Mouse (Mus musculus) brain, embryonic 18.5 days (tissue): ENCODE results near the gene Bst1.

ENCODE experiments used
- DNase-seq: peaks from one replicate; pipeline ENCODE4 v3.0.0-alpha.2; 2012; ENCODE audit warnings: low read depth, low spot score

The Bst1 gene

GRCm38 (mm10) chr5:43855769-43856168, 37.1 kb downstream of the Bst1 start:
- no peak for DNase-seq

- no peak for DNase-seq
Observed at GRCm38 (mm10) chr5:43859663-43860062, 41.0 kb downstream of the Bst1 start.

GRCm38 (mm10) chr5:43860096-43860495, 41.4 kb downstream of the Bst1 start:
- DNase-seq = no peak

- no peak for DNase-seq
Observed at GRCm38 (mm10) chr5:43860670-43861431, 42.2 kb downstream of the Bst1 start.

- no peak for DNase-seq
Observed at GRCm38 (mm10) chr5:43863642-43864041, 45.0 kb downstream of the Bst1 start.

GRCm38 (mm10) chr5:43865316-43865715, 46.6 kb downstream of the Bst1 start:
- DNase-seq = no peak

GRCm38 (mm10) chr5:43868253-43868652, 49.6 kb downstream of the Bst1 start, which contains the start of gene Cd38:
Cd38 (plus strand) TSS chr5:43868553.
- DNase-seq = no peak

GRCm38 (mm10) chr5:43868711-43869600, 50.3 kb downstream of the Bst1 start:
- DNase-seq = no peak

- no peak for DNase-seq
Observed at GRCm38 (mm10) chr5:43871845-43872244, 53.2 kb downstream of the Bst1 start.

GRCm38 (mm10) chr5:43872652-43873051, 54.0 kb downstream of the Bst1 start:
- DNase-seq = no peak

GRCm38 (mm10) chr5:43882034-43882433, 63.3 kb downstream of the Bst1 start:
- no peak for DNase-seq

GRCm38 (mm10) chr5:43885060-43885820, 66.6 kb downstream of the Bst1 start:
- no peak for DNase-seq

GRCm38 (mm10) chr5:43892386-43892785, 73.7 kb downstream of the Bst1 start:
- no peak for DNase-seq
